Mouse (Mus musculus) spleen, adult 2 months (tissue): Measurements from ENCODE around the gene Wrap53. TPM values are rescaled to one million over a fixed set of nuclear protein-coding genes. Genes with fewer than 3 reads are reported as not detected.

Source experiments
- DNase-seq, 2 experiments: peaks; one replicate each; pipeline versions ENCODE4 v3.0.0 to v3.0.0-alpha.2; 2012 to 2021; ENCODE audit warnings: low spot score in 2 of 2, low read depth in 1 of 2
- H3K27ac ChIP-seq: fragments of 200-500 bp; 2 replicates; pipeline ENCODE4 v1.5.1; 2012; ENCODE audit warnings: low read length, inconsistent platforms; ENCODE audit not compliant: insufficient read depth
- H3K27me3 ChIP-seq: fragments of 200-500 bp; 2 replicates; pipeline ENCODE4 v1.6.1; 2012; ENCODE audit warnings: mild to moderate bottlenecking, moderate library complexity, low read length, inconsistent platforms; ENCODE audit not compliant: control insufficient read depth, insufficient read depth
- H3K36me3 ChIP-seq: fragments of 200-500 bp; 2 replicates; pipeline ENCODE4 v1.6.1; 2012; ENCODE audit warnings: mild to moderate bottlenecking, low read length, inconsistent platforms; ENCODE audit not compliant: control insufficient read depth, insufficient read depth
- H3K4me1 ChIP-seq: fragments of 200-500 bp; 2 replicates; pipeline ENCODE4 v1.6.1; 2011; ENCODE audit warnings: inconsistent platforms; ENCODE audit not compliant: control insufficient read depth, insufficient read depth, insufficient read length
- H3K4me3 ChIP-seq: fragments of 200-500 bp; 2 replicates; pipeline ENCODE4 v1.5.1; 2011; ENCODE audit warnings: mild to moderate bottlenecking, inconsistent platforms; ENCODE audit not compliant: insufficient read depth, insufficient read length; ENCODE audit errors: extremely low read depth
- CTCF ChIP-seq: fragments of 200-500 bp; IDR thresholded peaks from 2 replicates; pipeline ENCODE4 v1.5.1; 2011; ENCODE audit warnings: mild to moderate bottlenecking, inconsistent platforms; ENCODE audit not compliant: insufficient read depth, insufficient read length, insufficient replicate concordance; ENCODE audit errors: extremely low read depth
- POLR2A ChIP-seq: fragments of 200-500 bp; IDR thresholded peaks from 2 replicates; pipeline ENCODE4 v1.6.1; 2011; ENCODE audit warnings: low read depth, low read length, inconsistent platforms
- WGBS: fragments of 180-500 bp; shearing (Covaris S2); methylation state at CpG from one replicate; pipeline ENCODE4 v1.1.7; 2018; 5-methylcytosine and 5-hydroxymethylcytosine counted together
- polyA plus RNA-seq: library from polyadenylated mRNA; depleted of rRNA; stranded (reverse); fragments of >200 nt; gene quantifications from 2 replicates; pipeline ENCODE4 v1.2.3, GENCODE M21; 2012

Gene Wrap53
- polyA plus RNA-seq, 1 experiment: 15.6 TPM

DNA sequence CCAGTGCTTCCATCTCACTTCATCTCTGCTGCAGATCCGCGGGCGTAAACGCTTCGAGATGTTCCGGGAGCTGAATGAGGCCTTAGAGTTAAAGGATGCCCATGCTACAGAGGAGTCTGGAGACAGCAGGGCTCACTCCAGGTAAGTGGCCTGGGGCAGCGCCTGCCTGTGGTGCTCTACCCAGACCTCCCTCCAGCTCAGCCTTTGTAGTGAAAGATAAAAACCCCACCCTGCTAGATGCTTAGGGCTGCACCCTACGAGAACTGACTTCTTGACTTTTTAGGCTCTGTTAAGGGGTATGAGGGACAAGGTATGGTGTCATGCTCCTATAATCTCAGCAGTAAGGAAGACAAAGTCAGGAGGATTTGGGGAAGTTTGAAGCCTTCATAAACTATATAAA, 10.6 kb upstream of the Wrap53 start:
- 95% methylated on average over 8 of the region's 8 CpGs for WGBS
- no peaks in the 10 kb centered on the region for H3K27me3 ChIP-seq
- H3K4me3 ChIP-seq: no peak overlapping the region
- TF ChIP-seq CTCF: no peak
- TF ChIP-seq POLR2A: no peak
- no peak overlapping the region for H3K27ac ChIP-seq
- DNase-seq: no peak
- peaks cover 5% of the 10 kb centered on the region; the same call in 1 of the 2 replicates for H3K4me1 ChIP-seq
- peaks cover 47% of the 10 kb centered on the region for H3K36me3 ChIP-seq

DNA sequence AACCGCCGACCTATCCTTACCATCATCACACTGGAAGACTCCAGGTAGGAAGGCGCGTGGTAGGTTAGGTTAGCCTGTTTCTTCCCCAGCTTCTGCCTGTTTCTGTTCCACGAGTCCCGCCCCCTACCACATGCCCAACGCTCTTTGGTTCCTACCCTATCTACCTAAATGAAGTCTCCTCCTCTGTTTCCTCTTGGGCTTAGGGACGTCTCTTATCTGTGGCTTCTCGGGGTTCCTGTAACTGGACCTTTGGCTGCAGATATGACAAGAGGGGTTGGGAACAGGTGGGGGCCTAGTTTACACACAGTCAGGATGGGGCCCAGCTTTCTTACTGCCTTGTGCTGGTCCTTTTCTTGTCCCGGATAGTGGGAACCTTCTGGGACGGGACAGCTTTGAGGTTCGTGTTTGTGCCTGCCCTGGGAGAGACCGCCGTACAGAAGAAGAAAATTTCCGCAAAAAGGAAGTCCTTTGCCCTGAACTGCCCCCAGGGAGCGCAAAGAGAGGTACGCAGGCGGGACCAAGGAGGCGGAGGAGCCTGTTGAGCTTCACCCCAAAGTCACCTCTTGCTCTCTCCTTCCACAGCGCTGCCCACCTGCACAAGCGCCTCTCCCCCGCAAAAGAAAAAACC, 9.3 kb upstream of the Wrap53 start:
- Histone ChIP-seq H3K27ac (no peak overlapping the region), H3K4me1 (peaks cover 8% of the 10 kb centered on the region; the same call in 1 of the 2 replicates), H3K4me3 (no peak overlapping the region), H3K36me3 (peaks cover 47% of the 10 kb centered on the region), H3K27me3 (no peaks in the 10 kb centered on the region)
- WGBS: 81% methylated on average over 22 of the region's 22 CpGs
- TF ChIP-seq POLR2A (no peak), CTCF (no peak)
- DNase-seq: no peak

DNA sequence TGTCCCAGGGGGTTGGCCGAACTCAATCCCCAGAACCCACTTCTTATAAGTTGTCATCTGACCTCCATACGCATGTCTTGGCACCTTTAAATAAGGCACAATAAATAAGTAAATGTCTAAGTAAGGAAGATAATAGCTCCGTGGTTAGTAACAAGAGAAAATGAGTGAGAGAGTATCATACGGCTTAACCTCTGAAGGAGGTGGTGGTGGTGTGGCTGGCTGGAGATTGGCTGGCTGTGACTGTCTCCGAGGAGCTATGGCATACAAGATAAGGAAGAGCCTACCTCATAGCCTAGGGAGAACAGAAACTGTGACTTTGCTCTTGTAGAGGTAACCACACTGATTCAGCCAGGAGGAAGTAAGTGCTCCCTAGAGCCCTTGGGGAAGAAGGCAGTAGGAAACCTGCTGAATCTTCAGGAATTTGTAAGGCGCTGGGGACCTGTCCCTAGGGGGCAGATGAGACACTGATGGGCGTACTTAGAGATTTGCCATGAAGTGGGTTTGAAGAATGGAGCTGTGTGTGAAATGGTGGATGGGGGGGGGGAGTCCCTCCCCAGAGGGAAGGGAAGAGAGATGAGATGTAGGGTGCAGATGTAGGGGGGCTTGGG, 5.8 kb upstream of the Wrap53 start:
- Histone ChIP-seq H3K27me3 (no peaks in the 10 kb centered on the region), H3K27ac (no peak overlapping the region), H3K4me1 (peaks cover 8% of the 10 kb centered on the region; the same call in 1 of the 2 replicates), H3K4me3 (no peak overlapping the region), H3K36me3 (peaks cover 37% of the 10 kb centered on the region)
- 45% methylated on average over 7 of the region's 7 CpGs for WGBS
- no peak for TF ChIP-seq CTCF
- no peak for TF ChIP-seq POLR2A
- no peak for DNase-seq

DNA sequence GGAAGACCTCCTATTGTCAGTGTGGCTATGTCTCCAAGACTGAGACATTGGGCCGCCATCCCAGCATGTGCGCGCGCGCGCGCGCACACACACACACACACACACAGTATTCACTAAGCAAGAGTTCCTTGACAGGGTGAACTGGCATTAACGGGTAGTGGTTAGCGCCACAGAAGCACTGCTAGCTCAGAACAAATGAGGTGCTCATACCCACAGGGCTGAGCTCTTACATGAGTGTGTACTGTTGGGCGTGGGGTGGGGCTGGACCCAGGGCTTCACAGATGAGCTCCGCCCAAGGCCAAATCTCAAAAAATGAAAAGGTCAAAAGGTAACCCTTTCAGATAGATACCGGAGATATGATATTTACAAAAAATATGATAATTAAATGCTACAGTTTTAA, 4.9 kb upstream of the Wrap53 start:
- 91% methylated on average over 13 of the region's 13 CpGs for WGBS
- H3K4me3 ChIP-seq: no peak overlapping the region
- H3K27me3 ChIP-seq: no peaks in the 10 kb centered on the region
- no peak overlapping the region for H3K27ac ChIP-seq
- no peak for DNase-seq
- H3K36me3 ChIP-seq: peaks cover 30% of the 10 kb centered on the region
- no peak for TF ChIP-seq CTCF
- no peak for TF ChIP-seq POLR2A
- peaks cover 8% of the 10 kb centered on the region; the same call in 1 of the 2 replicates for H3K4me1 ChIP-seq

DNA sequence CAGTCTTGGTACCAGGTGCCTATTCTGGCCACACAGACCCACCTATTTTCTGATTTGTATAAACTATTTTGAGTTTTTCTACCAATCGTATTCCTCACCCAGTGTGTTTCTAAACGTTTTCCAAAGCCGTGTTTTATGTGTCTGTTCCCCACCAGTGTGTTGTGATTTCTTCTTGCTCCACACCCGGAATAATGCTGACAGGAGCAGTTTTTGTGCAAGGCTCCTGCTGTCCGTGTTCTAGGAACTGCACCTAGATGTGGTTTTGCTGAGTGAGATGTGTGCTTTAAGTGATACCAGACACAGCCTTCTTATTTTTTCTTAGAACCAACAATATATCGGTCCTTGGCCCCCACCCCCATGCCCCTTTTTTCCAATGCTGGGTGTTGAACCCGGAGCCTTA, 4.0 kb upstream of the Wrap53 start:
- Histone ChIP-seq H3K4me3 (no peak overlapping the region), H3K4me1 (peaks cover 8% of the 10 kb centered on the region; the same call in 1 of the 2 replicates), H3K27me3 (no peaks in the 10 kb centered on the region), H3K36me3 (peaks cover 21% of the 10 kb centered on the region), H3K27ac (no peak overlapping the region)
- DNase-seq: no peak
- no peak for TF ChIP-seq CTCF
- TF ChIP-seq POLR2A: no peak
- 83% methylated on average over 7 of the region's 7 CpGs for WGBS

DNA sequence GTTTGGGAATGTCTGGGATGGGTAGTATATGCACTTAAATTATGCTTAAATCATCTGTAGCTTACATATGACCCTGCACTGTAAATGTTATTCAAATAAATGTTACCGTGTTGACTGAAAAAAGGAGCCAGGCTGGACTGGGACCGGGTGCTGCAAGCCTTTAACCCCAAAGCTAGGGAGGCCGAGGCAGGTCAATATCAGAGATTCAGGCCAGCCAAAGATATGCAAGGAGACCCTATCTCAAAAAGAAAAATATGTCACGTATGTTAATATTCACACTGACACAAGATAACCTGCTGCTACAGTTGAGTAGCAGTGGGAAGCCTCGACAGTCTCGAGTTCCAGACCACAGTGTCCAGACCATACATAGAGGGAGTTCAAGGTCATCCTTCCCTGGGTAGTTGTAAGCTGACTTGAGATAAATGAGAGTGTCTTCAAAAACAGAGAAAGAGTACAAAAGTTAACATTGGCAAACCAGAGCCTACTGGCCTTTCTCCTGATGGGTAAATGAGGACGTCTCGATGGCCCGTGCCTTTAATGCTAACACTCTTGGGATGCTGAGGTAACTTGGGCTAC, 2.3 kb upstream of the Wrap53 start:
- peaks cover 15% of the 10 kb centered on the region; the same call in 1 of the 2 replicates for H3K4me1 ChIP-seq
- TF ChIP-seq POLR2A: no peak
- no peak for TF ChIP-seq CTCF
- DNase-seq: no peak
- no peaks in the 10 kb centered on the region for H3K27me3 ChIP-seq
- H3K4me3 ChIP-seq: no peak overlapping the region
- no peak overlapping the region for H3K27ac ChIP-seq
- WGBS: 67% methylated on average over 9 of the region's 9 CpGs
- H3K36me3 ChIP-seq: peaks cover 4% of the 10 kb centered on the region

DNA sequence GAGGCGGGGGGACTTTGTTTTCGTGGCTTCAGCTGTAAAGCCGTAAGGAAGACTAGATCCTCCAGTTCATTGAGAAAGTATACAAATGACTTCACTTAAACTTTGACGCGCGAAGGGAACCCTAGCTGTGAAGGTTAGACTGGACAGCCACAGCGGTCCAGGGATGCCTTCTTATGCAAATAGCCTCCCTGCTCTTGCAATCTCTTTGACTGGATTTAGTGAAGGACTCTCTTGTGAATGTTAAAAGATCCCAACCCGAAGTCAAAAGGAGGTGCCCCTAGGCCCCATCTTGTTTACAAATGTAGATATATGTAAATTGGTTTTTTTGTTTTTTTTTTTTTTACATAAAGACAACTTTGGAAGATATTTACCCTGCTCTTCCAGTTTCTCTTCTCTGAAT, 1.8 kb upstream of the Wrap53 start:
- Histone ChIP-seq H3K27me3 (no peaks in the 10 kb centered on the region), H3K27ac (peak overlapping the region; percentile 69), H3K36me3 (no peaks in the 10 kb centered on the region), H3K4me3 (peak overlapping the region; percentile 77), H3K4me1 (peaks cover 15% of the 10 kb centered on the region; the same call in 1 of the 2 replicates)
- TF ChIP-seq POLR2A (no peak), CTCF (no peak)
- DNase-seq: no peak
- WGBS: 3% methylated on average over 8 of the region's 8 CpGs
